Mouse (Mus musculus) neutrophil, adult 59 days (primary cell): ENCODE data around the gene Tgfa. TPM values are rescaled to one million over a fixed set of nuclear protein-coding genes. Genes with fewer than 3 reads are reported as not detected.

Experiments used
- total RNA-seq, 2 experiments: library from RNA; stranded (reverse); gene quantifications; 1 replicate in 1 of 2; 2 replicates in 1 of 2; pipeline ENCODE4 v1.2.4; 2023

Gene Tgfa
- total RNA-seq: not detected

DNA sequence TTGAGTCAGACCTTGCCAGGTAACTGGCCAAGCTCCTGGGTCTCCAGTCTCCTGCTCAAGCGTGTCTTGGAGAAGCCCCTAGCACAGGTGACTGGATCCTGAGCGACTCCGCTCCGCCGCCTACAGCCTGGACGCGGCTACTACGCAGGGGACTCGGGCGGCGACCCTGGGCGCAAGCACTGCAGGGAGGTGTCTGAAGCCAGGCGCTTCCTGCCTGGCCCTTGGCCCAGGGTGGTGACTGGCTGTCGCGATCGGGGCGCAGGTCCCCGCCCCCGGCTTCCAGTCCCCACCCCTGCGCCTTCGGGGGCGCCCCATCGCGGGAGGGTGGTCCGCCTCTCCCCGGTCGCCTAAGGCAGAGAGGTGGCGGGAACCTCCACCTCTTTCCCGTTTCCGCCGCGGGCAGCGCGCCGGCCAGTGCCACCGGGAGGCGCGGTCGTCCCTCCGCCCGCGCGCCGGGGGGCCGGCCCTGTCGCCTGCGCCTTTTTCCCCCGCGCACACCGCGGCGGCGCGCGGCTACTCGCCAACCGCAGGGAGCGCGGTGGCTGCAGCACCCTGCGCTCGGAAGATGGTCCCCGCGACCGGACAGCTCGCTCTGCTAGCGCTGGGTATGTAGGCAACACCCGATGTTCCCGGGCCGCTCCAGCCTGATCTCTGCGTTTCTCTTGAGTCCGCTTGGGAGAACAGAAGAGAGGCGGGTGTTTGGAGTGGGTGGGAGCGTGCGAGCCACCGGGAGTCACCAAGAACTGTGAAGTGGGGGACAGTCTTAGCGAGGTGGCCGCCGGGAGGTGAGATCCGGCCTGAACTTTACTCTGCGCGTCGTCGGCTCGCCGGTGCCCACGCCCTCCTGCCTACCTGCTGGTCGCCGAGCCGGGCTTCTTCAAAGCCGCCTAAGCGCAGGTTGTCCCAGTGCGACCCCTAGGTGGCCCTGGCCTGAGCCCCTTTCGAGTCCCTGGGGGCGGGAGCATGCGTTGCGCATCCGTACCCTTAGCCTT lies at the start of gene Tgfa:
Gene Tgfa, plus strand, starts transcription at position 283 of the 992 bp plus-strand sequence.

Other genes with a start within 250 kb of the Tgfa start
- gene Dusp11, start 233.6 kb upstream of the Tgfa start, total RNA-seq: 100 to 1,000 TPM; 134 to 141 TPM
- gene Figla, start 179.1 kb upstream of the Tgfa start, total RNA-seq: not detected
- 10 to 100 TPM in 1 of 2 experiments, 1 to 10 TPM in 1; 5.0 to 14.0 TPM for gene Add2, start 166.5 kb upstream of the Tgfa start, total RNA-seq
- gene Fam136a, start 170.4 kb downstream of the Tgfa start, total RNA-seq: 1 to 10 TPM; 3.7 to 4.6 TPM
- gene Snrpg, start 176.1 kb downstream of the Tgfa start, total RNA-seq: 100 to 1,000 TPM; 107 to 132 TPM
- gene Pcyox1, start 201.9 kb downstream of the Tgfa start, total RNA-seq: 10 to 100 TPM; 41.1 to 44.8 TPM
- gene Tia1, start 209.0 kb downstream of the Tgfa start, total RNA-seq: 10 to 100 TPM; 40.2 to 55.5 TPM
- gene Gm44790, start 231.4 kb downstream of the Tgfa start, total RNA-seq: 1 to 10 TPM in 1 of 2 experiments, not detected in 1; 1.7 TPM
- gene C87436, start 243.2 kb downstream of the Tgfa start, total RNA-seq: 10 to 100 TPM; 18.1 to 18.9 TPM